In the genomic region with DNA sequence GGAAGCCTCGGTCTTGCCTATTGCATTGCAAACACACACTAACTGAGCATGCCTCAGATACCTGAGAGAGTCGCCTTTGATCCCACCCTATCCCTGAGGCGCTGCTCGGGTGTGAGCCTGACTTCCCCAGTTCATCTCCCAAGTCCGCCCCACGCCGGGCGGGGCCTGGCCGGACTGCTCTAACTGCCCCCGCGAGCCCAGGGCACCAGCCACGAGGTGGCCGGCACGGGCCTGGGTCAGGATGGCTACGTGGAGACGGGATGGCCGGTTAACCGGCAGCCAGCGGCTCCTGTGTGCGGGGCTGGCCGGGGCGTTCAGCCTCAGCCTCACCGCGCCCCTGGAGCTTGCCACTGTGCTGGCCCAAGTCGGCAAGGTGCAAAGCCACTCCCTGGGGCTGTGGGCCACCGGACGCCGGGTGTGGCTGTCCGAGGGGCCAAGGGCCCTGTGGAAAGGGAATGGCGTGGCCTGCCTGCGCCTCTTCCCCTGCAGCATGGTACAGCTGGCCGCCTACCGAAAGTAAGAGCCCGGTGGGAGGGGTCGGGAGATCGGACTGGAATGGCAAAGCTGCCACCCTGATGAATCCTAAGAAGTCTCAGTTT, we compare ENCODE assay signal across 8 mouse cellular contexts. TPM values are rescaled to one million over a fixed set of nuclear protein-coding genes. Genes with fewer than 3 reads are reported as not detected.
DNase-seq lines count a peak whose midpoint lies in the region; ATAC-seq and TF ChIP-seq lines count a peak whose summit lies in the region.

A gene (plus strand): TSS at position 157 of the 599 bp plus-strand sequence.

- peak within 1 kb of the TSS; percentile 72 for H3K4me2 ChIP-seq in intestine, postnatal 0 days (replicated peaks; ENCODE audit: low read depth)

- H3K36me3 ChIP-seq in intestine, postnatal 0 days (ENCODE audit: control insufficient read depth, insufficient read depth): no peaks in the 10 kb centered on the region

- H3K27me3 ChIP-seq in cerebellum, adult 2 months (ENCODE audit: control insufficient read depth, insufficient read depth, low read length): no peaks in the 10 kb centered on the region
- no peaks in the 10 kb centered on the region for H3K27me3 ChIP-seq in intestine, postnatal 0 days (replicated peaks; ENCODE audit: control insufficient read depth, insufficient read depth, low read length)

- H3K4me3 ChIP-seq in cerebellum, adult 2 months (replicated peaks; ENCODE audit: insufficient read depth, low read depth, low read length): peak within 1 kb of the TSS; percentile 37
- peak within 1 kb of the TSS; percentile 41 for H3K4me3 ChIP-seq in intestine, postnatal 0 days (ENCODE audit: low read depth, low read length)
- peak within 1 kb of the TSS; percentile 49 for H3K4me3 ChIP-seq in lung, adult 2 months (replicated peaks; ENCODE audit: extremely low read depth, low read depth, low read length)
- H3K4me3 ChIP-seq in olfactory bulb, adult 2 months (ENCODE audit: insufficient read depth, low read depth, low read length): peak within 1 kb of the TSS; percentile 35

- H3K9ac ChIP-seq in intestine, postnatal 0 days (ENCODE audit: low read depth, low read length): peak within 1 kb of the TSS; percentile 59

- TF ChIP-seq CTCF in cerebellum, adult 2 months (IDR thresholded peaks at IDR 0.05; ENCODE audit: borderline replicate concordance, insufficient read depth, low read depth, low read length): no peak
- no peak for TF ChIP-seq CTCF in intestine, postnatal 0 days (IDR thresholded peaks at IDR 0.05; ENCODE audit: low read depth)
- TF ChIP-seq CTCF in lung, adult 2 months (IDR thresholded peaks at IDR 0.05; ENCODE audit: insufficient read depth, low read length): no peak
- TF ChIP-seq CTCF in olfactory bulb, adult 2 months (IDR thresholded peaks at IDR 0.05; ENCODE audit: insufficient read depth, low read depth, low read length): no peak

- H3K4me1 ChIP-seq in cerebellum, adult 2 months (ENCODE audit: control insufficient read depth, insufficient read depth, low read length): no peaks in the 10 kb centered on the region
- no peaks in the 10 kb centered on the region for H3K4me1 ChIP-seq in intestine, postnatal 0 days (replicated peaks; ENCODE audit: control insufficient read depth, insufficient read depth, low read length)
- no peaks in the 10 kb centered on the region for H3K4me1 ChIP-seq in lung, adult 2 months (ENCODE audit: control insufficient read depth, insufficient read depth, low read length)
- peaks cover 8% of the 10 kb centered on the region for H3K4me1 ChIP-seq in olfactory bulb, adult 2 months (ENCODE audit: control insufficient read depth, insufficient read depth, low read length)

- no peaks in the 10 kb centered on the region for H3K9me3 ChIP-seq in intestine, postnatal 0 days (ENCODE audit: control insufficient read depth)

- peak; percentile 2 to 14 for DNase-seq in cerebellum, adult 2 months
- DNase-seq in cerebellum, adult 8-10 months: no peak
- DNase-seq in adrenal gland, adult 8-10 months: peak; percentile 13
- peak; percentile 13 for DNase-seq in gastrocnemius, postnatal 10 days
- peak; percentile 37 for DNase-seq in lung, adult 2 months
- DNase-seq in layer of hippocampus, adult 9-11 months: no peak

- H3K27ac ChIP-seq in cerebellum, adult 2 months (ENCODE audit: insufficient read depth, low read length): no peak within 1 kb of the TSS
- no peak within 1 kb of the TSS for H3K27ac ChIP-seq in intestine, postnatal 0 days (ENCODE audit: low read depth, low read length)
- H3K27ac ChIP-seq in olfactory bulb, adult 2 months (ENCODE audit: insufficient read depth, low read depth, low read length): no peak within 1 kb of the TSS

- no peak for TF ChIP-seq POLR2A in cerebellum, adult 2 months (IDR thresholded peaks at IDR 0.05; ENCODE audit: borderline replicate concordance, insufficient read depth, low read length)
- TF ChIP-seq POLR2A in lung, adult 2 months (IDR thresholded peaks at IDR 0.05; ENCODE audit: borderline replicate concordance, extremely low read depth, low read depth, low read length): no peak
- TF ChIP-seq POLR2A in olfactory bulb, adult 2 months (IDR thresholded peaks at IDR 0.05; ENCODE audit: insufficient read depth, low read depth, low read length): no peak

- 5% methylated on average over 35 of the region's 36 CpGs for WGBS in cerebellum, adult 2 months
- 27% methylated on average over 33 of the region's 36 CpGs for WGBS in intestine, postnatal 0 days
- WGBS in lung, adult 2 months: 39% methylated on average over 36 of the region's 36 CpGs
- 24% methylated on average over 36 of the region's 36 CpGs for WGBS in olfactory bulb, adult 2 months

- peak; percentile 66 for ATAC-seq in intestine, postnatal 0 days

RNA-seq across cellular contexts. Expression of the gene that starts here (rescaled TPM):
- polyA plus RNA-seq in cerebellum, adult 2 months (2012; rRNA removed): 0.40 and 0.54 TPM in 2 replicates
- 1 to 10 TPM; 2.0 to 3.7 (median 2.9) TPM for total RNA-seq in adrenal gland, adult 8-10 months (2022)
- total RNA-seq in gastrocnemius, postnatal 10 days (2021): under 1 TPM; 0.40 to 0.41 TPM
- polyA plus RNA-seq in intestine, postnatal 0 days (2015; fragmentation: Nextera tagmentation; extraction: Ambion mirVana): 12.8 and 13.7 TPM in 2 replicates
- polyA plus RNA-seq in lung, adult 2 months (2012; rRNA removed): 3.1 and 3.4 TPM in 2 replicates
- not detected in 2 replicates for polyA plus RNA-seq in olfactory bulb, adult 2 months (2012; ENCODE audit: insufficient read depth, insufficient read length, low replicate concordance, missing spikeins)

Comparison
In these comparisons a context has a peak if more than half of its experiments do, and no peak if none do; other contexts are left out.
1. Peak in DNase-seq and H3K4me3 ChIP-seq in cerebellum, adult 2 months; RNA of the gene not detected or under 1 TPM.
2. Peak in DNase-seq in gastrocnemius, postnatal 10 days; RNA of the gene not detected or under 1 TPM.
3. DNase-seq: peak in adrenal gland, adult 8-10 months (single experiment) and lung, adult 2 months (single experiment); none in cerebellum, adult 8-10 months (single experiment) and layer of hippocampus, adult 9-11 months (single experiment).
4. Peak in every context shown above with its lines, with median percentiles within 50 percentile points of each other: H3K4me3 ChIP-seq.